Mouse (Mus musculus) NIH3T3 (cell line): ENCODE results near the gene BC049762.

Source experiments
- DNase-seq: peaks from one replicate; pipeline ENCODE4 v3.0.0-alpha.2; 2012; ENCODE audit warnings: low read depth

Gene BC049762

DNA sequence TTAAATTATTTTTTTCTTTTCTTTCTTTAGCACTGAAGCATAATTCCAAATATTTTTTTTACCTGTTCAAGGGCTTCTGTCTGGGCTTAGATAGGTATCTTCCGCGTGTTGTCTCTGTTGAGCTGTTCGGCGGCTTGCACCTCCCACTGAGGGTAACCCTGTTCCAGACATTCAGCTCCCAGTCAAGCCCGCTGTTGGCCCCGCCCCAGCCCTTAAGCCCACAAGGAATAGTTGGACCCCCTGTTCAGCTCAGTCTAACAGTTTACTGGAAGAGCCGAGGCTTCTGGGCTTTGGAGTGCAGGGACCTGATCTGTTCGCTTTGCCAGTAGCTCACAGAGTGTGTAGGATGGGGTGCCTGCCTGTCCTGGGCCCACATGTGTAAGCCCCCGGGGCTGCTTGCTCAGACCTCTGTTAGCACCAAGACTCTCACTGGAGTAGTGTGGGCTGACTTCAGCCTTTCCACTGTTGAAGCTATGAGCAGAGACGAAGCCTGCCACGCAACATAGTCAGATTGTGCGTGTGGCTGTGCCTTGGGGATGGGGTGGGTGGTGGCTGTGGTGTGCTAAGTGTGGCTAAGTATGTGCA is 43.4 kb downstream of the BC049762 start:
- no peak for DNase-seq

DNA sequence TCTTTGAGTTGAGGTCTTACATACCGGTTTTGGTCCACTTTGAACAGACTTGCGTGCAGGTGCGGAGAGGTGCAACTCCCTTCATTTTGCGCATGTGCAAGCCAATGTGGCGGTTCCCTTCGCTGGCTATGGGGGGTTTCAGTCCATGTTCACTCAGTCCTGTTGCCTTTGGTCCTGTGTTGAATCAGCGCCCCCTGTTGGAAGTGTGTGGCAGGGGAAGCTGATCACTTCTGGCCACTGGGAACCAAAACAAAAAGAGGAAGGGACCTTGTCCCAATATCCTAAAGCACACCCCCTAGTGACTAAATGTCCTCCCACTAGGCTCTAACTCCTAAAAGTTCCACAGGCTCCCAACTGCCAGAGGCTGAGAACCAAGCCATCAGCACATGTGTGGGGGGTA is 48.8 kb downstream of the BC049762 start:
- peak; percentile 13 for DNase-seq

GRCm38 (mm10) chr11:51211426-51211825 is 51.4 kb downstream of the BC049762 start:
- no peak for DNase-seq

- DNase-seq, result peak; percentile 70
These were observed 55.1 kb downstream of the BC049762 start for GRCm38 (mm10) chr11:51207758-51208157.
